Mouse (Mus musculus): ENCODE measurements around the gene Spata19. TPM values are rescaled to one million over a fixed set of nuclear protein-coding genes. Genes with fewer than 3 reads are reported as not detected.
A peak's percentile ranks its signal among the peaks of the same experiment; 100 is the strongest.

Spata19 gene
- total and polyA plus RNA-seq, 3 experiments = not detected

DNA sequence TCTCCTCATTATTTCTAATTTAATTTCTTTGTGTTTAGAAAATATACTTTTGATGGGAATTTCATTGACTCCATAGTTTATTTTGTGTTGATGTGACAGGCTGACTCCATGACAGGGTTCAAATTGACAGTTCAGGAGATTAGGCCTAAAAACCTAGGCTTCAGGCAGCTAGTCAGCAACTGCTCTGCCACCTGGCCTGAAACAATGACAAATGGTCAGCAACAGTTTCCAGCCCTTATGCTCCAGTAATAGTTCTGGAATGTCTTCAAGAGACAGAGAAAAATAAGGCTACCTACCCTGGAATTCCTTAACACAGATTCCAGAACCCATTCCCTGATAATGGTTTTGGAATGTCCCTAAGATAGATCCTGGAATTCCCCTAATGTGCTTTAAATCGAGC lies 20.9 kb upstream of the Spata19 start:
- Histone ChIP-seq H3K9ac (ENCODE audit: insufficient read depth, low read depth) (no peak overlapping the region), H3K27me3 (replicated peaks) (no peaks in the 10 kb centered on the region), H3K4me1 (ENCODE audit: control insufficient read depth in 1 of 2, insufficient read depth in 2 of 2) (no peaks in the 10 kb centered on the region), H3K4me2 (ENCODE audit: insufficient read depth, low read depth, poor library complexity, severe bottlenecking) (no peak overlapping the region), H3K4me3 (replicated peaks in 1 of 3; ENCODE audit: low read depth in 2 of 3, low read length in 2 of 3, poor library complexity in 1 of 3) (no peak overlapping the region), H3K79me2 (replicated peaks; ENCODE audit: control insufficient read depth, extremely low read depth, insufficient read depth, poor library complexity, severe bottlenecking) (no peaks in the 10 kb centered on the region), H3K9me3 (replicated peaks; ENCODE audit: low read length) (no peaks in the 10 kb centered on the region), H3K27ac (ENCODE audit: insufficient read depth, low read depth) (no peak overlapping the region), H3K36me3 (replicated peaks in 1 of 2; ENCODE audit: control insufficient read depth in 1 of 2, insufficient read depth in 1 of 2, low read length in 1 of 2) (no peaks in the 10 kb centered on the region)
- no peak for DNase-seq (ENCODE audit: extremely low read depth)
- TF ChIP-seq MAX (IDR thresholded peaks at IDR 0.05; ENCODE audit: low read length) (no peak), ELF1 (IDR thresholded peaks at IDR 0.05; ENCODE audit: low read depth, low read length) (no peak), SMC3 (IDR thresholded peaks at IDR 0.05; ENCODE audit: low read depth, low read length) (no peak), MAFK (IDR thresholded peaks at IDR 0.05; ENCODE audit: insufficient replicate concordance, low read length) (no peak), ZMIZ1 (IDR thresholded peaks at IDR 0.05; ENCODE audit: low read depth, low read length) (no peak), USF2 (conservative IDR thresholded peaks at IDR 0.05; ENCODE audit: low read depth, low read length) (no peak), NELFE (IDR thresholded peaks at IDR 0.05; ENCODE audit: low read depth, low read length) (no peak), GABPA (IDR thresholded peaks at IDR 0.05; ENCODE audit: insufficient replicate concordance, low read depth, low read length) (no peak), TBP (conservative IDR thresholded peaks at IDR 0.05; ENCODE audit: low read depth, low read length) (no peak), BHLHE40 (IDR thresholded peaks at IDR 0.05; ENCODE audit: low read depth, low read length) (no peak), POLR2AphosphoS2 (IDR thresholded peaks at IDR 0.05; ENCODE audit: low read depth, low read length) (no peak), POLR2A (IDR thresholded peaks at IDR 0.05; ENCODE audit: low read depth, low read length) (no peak), HCFC1 (IDR thresholded peaks at IDR 0.05; ENCODE audit: low read depth, low read length) (no peak), CHD1 (IDR thresholded peaks at IDR 0.05; ENCODE audit: low read depth, low read length) (no peak)
- in situ Hi-C loops (cut with MboI; ENCODE audit: low pct_ligation_motif_present, low pct_unique_long_range_greater_than_20kb, low sequenced_read_pairs) (no loop called here), dilution Hi-C loops (cut with MboI; ENCODE audit: extremely low pct_ligation_motif_present, extremely low pct_unique_long_range_greater_than_20kb, low sequenced_read_pairs) (no loop called here)

DNA sequence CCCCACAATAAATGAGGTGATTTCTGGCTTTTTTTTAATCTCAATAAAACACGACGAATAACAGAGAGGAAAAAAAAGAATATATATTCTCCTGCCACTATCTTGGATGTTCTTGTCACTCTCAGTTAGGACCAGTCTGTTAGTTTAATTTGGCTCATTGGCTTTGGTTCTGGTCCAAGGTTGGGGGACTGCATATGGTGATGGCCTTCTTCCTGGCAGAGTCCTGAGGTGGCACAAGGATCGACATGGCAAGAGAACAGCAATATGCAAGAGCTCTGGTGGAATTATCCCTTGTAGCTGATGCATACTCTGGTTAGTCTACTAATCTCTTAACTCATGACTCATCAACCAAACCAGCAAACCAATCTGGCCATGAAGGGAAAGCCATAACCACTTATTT lies 9.6 kb upstream of the Spata19 start:
- Histone ChIP-seq H3K9ac (ENCODE audit: insufficient read depth, low read depth) (no peak overlapping the region), H3K79me2 (replicated peaks; ENCODE audit: control insufficient read depth, extremely low read depth, insufficient read depth, poor library complexity, severe bottlenecking) (no peaks in the 10 kb centered on the region), H3K36me3 (replicated peaks in 1 of 2; ENCODE audit: control insufficient read depth in 1 of 2, insufficient read depth in 1 of 2, low read length in 1 of 2) (no peaks in the 10 kb centered on the region), H3K4me2 (ENCODE audit: insufficient read depth, low read depth, poor library complexity, severe bottlenecking) (no peak overlapping the region), H3K4me3 (replicated peaks in 1 of 3; ENCODE audit: low read depth in 2 of 3, low read length in 2 of 3, poor library complexity in 1 of 3) (no peak overlapping the region), H3K27me3 (replicated peaks) (no peaks in the 10 kb centered on the region), H3K4me1 (ENCODE audit: control insufficient read depth in 1 of 2, insufficient read depth in 2 of 2) (peaks cover 0 to 4% of the 10 kb centered on the region in 2 experiments; a peak in 1 of 4 replicates), H3K9me3 (replicated peaks; ENCODE audit: low read length) (no peaks in the 10 kb centered on the region), H3K27ac (ENCODE audit: insufficient read depth, low read depth) (no peak overlapping the region)
- in situ Hi-C loops (cut with MboI; ENCODE audit: low pct_ligation_motif_present, low pct_unique_long_range_greater_than_20kb, low sequenced_read_pairs) = no loop called here
- dilution Hi-C loops (cut with MboI; ENCODE audit: extremely low pct_ligation_motif_present, extremely low pct_unique_long_range_greater_than_20kb, low sequenced_read_pairs) = no loop called here
- TF ChIP-seq USF1 (IDR thresholded peaks at IDR 0.05; ENCODE audit: low read depth, low read length) (no peak), MAFK (IDR thresholded peaks at IDR 0.05; ENCODE audit: insufficient replicate concordance, low read length) (no peak), JUND (conservative IDR thresholded peaks at IDR 0.05; ENCODE audit: low read depth, low read length) (0 out of 2 replicates have a peak, but pooled peaks have one; percentile 20), MAX (IDR thresholded peaks at IDR 0.05; ENCODE audit: low read length) (no peak), HCFC1 (IDR thresholded peaks at IDR 0.05; ENCODE audit: low read depth, low read length) (no peak)
- peak; percentile 8 for DNase-seq (ENCODE audit: extremely low read depth)
